Mouse (Mus musculus) limb, embryonic 13.5 days (tissue): Measurements from ENCODE around the gene Naa10. TPM values are rescaled to one million over a fixed set of nuclear protein-coding genes. Genes with fewer than 3 reads are reported as not detected.

Source experiments
- ATAC-seq: fragments of 200-750 bp; cut with Nextera tagmentation; 2 replicates; pipeline ENCODE4 v1.8.0; 2017; ENCODE audit warnings: low read depth, moderate number of reproducible peaks, moderate TSS enrichment; ENCODE audit not compliant: low FRiP score
- H3K27ac ChIP-seq: fragments of 300-500 bp; sonication (generic); 2 replicates; pipeline ENCODE4 v1.5.1; 2015; ENCODE audit warnings: inconsistent platforms, mild to moderate bottlenecking, moderate library complexity
- H3K27me3 ChIP-seq: fragments of 300-500 bp; sonication (generic); 2 replicates; pipeline ENCODE4 v1.6.1; 2015; ENCODE audit warnings: mild to moderate bottlenecking, inconsistent platforms
- H3K36me3 ChIP-seq: fragments of 300-500 bp; sonication (generic); 2 replicates; pipeline ENCODE4 v1.6.1; 2015; ENCODE audit warnings: inconsistent platforms, mild to moderate bottlenecking, moderate library complexity
- H3K4me1 ChIP-seq: fragments of 300-500 bp; sonication (generic); 2 replicates; pipeline ENCODE4 v1.6.1; 2015; ENCODE audit warnings: inconsistent platforms
- H3K4me2 ChIP-seq: fragments of 300-500 bp; sonication (generic); replicated peaks from 2 replicates; pipeline ENCODE4 v1.6.1; 2015; ENCODE audit warnings: inconsistent platforms, mild to moderate bottlenecking, moderate library complexity
- H3K4me3 ChIP-seq: fragments of 300-500 bp; sonication (generic); 2 replicates; pipeline ENCODE4 v1.5.1; 2015; ENCODE audit warnings: moderate library complexity, mild to moderate bottlenecking, inconsistent platforms
- H3K9ac ChIP-seq: fragments of 300-500 bp; sonication (generic); 2 replicates; pipeline ENCODE4 v1.6.1; 2015; ENCODE audit warnings: mild to moderate bottlenecking, inconsistent platforms
- H3K9me3 ChIP-seq: fragments of 300-500 bp; sonication (generic); 2 replicates; pipeline ENCODE4 v1.6.1; 2016; ENCODE audit warnings: inconsistent platforms
- WGBS: fragments of 180-500 bp; shearing (Covaris S2); methylation state at CpG from one replicate; pipeline ENCODE4 v1.1.7; 2015; 5-methylcytosine and 5-hydroxymethylcytosine counted together
- polyA plus RNA-seq: library from polyadenylated mRNA; unstranded; fragments of >200 nt; fragmentation: Nextera tagmentation; extraction: Ambion mirVana; gene quantifications from 2 replicates; pipeline ENCODE4 v1.2.1, GENCODE M21; 2015

Naa10 gene
- 138 and 139 TPM in 2 replicates for polyA plus RNA-seq

DNA sequence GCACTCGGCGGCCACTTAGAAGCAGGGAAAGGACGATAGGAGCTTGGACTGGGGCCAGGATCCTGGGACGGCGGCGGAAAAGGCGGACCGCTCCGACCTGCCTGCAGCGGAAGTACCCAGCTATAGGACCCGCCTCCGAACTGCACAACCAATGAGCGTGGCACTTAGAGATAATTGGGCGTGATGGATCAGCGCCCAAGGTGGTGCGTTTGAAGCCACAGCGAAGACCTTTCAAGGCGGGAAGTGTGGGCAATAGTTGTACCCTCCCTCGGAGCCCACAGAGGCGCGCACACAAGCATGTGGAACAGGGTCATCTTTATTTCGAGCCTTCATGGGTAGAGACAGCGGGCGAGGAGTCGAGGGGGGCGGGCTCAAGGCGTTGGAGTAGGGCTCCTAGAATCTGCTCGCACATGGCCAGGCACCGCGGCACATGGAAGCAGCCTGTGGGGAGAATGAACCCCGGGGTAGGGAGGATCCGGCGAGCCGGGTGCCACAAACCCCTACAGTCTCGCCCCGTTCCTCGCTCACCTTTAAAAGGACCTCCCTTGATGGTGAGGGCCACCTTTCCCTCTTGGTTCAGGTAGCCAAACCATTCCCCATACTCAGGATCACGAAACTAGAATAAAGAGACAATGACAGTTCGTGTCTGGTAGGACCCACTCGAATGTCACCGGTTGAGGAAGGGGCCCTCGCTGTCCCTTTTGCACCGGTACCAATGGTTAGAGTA is at the start of gene Naa10, which contains the start of gene Arhgap4:
Gene Naa10 (minus strand): TSS at position 122 of the 727 bp plus-strand sequence.
Gene Arhgap4 (minus strand): TSS at position 48 of the 727 bp plus-strand sequence.
- ATAC-seq: peak; percentile 96
- no peaks in the 10 kb centered on the region for H3K9me3 ChIP-seq
- H3K4me1 ChIP-seq: 0 out of 2 replicates have a peak, but pooled peaks cover 4% of the 10 kb centered on the region
- H3K4me3 ChIP-seq: peak within 1 kb of the TSS; percentile 57
- H3K9ac ChIP-seq: peak within 1 kb of the TSS; percentile 70
- H3K27me3 ChIP-seq: no peaks in the 10 kb centered on the region
- 12% methylated on average over 42 of the region's 43 CpGs for WGBS
- peak within 1 kb of the TSS; percentile 72 for H3K4me2 ChIP-seq
- peaks cover 19% of the 10 kb centered on the region for H3K36me3 ChIP-seq
- peak within 1 kb of the TSS; percentile 55; the same call in 1 of the 2 replicates for H3K27ac ChIP-seq

DNA sequence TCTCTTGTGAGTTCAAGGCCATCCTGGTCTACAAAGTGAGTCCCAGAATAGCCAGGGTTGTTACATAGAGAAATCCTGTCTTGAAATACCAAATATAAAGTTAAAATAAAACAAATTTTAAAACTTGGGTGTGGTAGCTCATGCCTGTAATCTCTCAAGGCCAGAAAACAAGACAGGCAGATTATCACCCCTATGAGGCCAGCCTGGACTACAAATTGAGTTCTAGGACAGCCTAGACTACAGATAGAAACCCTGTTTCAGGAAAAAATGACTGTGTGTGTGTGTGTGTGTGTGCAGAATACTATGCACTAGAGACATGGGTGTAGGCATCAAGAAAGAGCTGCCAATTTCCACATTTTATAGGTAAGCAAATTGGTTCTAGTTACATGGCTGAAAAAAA is 49.0 kb upstream of the Naa10 start:
- no peaks in the 10 kb centered on the region for H3K9me3 ChIP-seq
- H3K27me3 ChIP-seq: peaks cover 10% of the 10 kb centered on the region; the same call in 1 of the 2 replicates
- H3K27ac ChIP-seq: no peak overlapping the region
- H3K36me3 ChIP-seq: no peaks in the 10 kb centered on the region
- no peaks in the 10 kb centered on the region for H3K4me1 ChIP-seq
- H3K4me2 ChIP-seq: no peak overlapping the region
- no peak for ATAC-seq
- no peak overlapping the region for H3K4me3 ChIP-seq
- H3K9ac ChIP-seq: no peak overlapping the region

DNA sequence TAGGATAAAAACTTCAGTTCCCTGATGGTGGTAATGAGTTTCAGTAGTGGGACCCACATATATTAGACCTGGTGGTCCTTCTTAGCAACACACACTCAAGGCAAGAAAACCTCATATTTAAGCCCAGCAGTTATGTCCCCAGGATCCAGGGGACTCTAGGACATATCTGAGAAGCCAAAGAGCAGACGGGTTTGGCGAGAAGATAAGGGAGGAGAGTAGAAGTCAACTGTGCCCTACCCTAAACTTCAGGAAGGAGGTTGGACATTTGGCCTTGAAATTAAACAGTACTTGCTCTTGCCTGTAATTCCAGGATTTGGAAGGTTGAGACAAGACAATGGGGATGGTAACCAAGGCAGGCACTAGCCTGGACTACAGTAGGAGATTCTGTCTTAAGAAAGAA is 48.0 kb upstream of the Naa10 start:
- Histone ChIP-seq H3K4me3 (no peak overlapping the region), H3K27ac (no peak overlapping the region), H3K4me2 (no peak overlapping the region), H3K27me3 (peaks cover 10% of the 10 kb centered on the region; the same call in 1 of the 2 replicates), H3K9me3 (no peaks in the 10 kb centered on the region), H3K4me1 (no peaks in the 10 kb centered on the region), H3K36me3 (no peaks in the 10 kb centered on the region), H3K9ac (no peak overlapping the region)
- WGBS: 88% methylated on average over 2 of the region's 2 CpGs
- no peak for ATAC-seq

DNA sequence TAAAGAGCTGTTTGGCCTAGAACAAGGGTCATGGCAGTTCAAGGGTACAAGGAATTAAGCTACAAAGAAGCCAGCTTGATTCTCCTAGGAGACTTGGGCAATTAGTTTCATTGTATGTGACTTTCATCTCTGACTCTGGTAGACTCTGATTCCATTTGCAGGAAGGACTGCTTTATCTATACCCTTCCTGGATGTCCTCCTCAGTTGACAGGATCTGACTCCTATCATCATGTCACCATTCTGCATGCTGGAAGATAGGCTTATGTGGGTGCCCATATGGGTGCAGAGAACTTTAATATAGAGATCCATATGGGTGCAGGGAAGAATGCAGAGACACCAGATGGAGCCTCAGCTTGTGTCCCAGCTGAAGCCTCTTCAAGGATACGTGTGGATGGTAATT is 47.4 kb upstream of the Naa10 start:
- H3K4me3 ChIP-seq: no peak overlapping the region
- 71% methylated on average over 1 of the region's 1 CpGs for WGBS
- no peak overlapping the region for H3K27ac ChIP-seq
- H3K27me3 ChIP-seq: peaks cover 10% of the 10 kb centered on the region; the same call in 1 of the 2 replicates
- no peak overlapping the region for H3K4me2 ChIP-seq
- H3K4me1 ChIP-seq: peaks cover 4% of the 10 kb centered on the region
- no peaks in the 10 kb centered on the region for H3K9me3 ChIP-seq
- no peak for ATAC-seq
- H3K9ac ChIP-seq: no peak overlapping the region
- no peaks in the 10 kb centered on the region for H3K36me3 ChIP-seq

DNA sequence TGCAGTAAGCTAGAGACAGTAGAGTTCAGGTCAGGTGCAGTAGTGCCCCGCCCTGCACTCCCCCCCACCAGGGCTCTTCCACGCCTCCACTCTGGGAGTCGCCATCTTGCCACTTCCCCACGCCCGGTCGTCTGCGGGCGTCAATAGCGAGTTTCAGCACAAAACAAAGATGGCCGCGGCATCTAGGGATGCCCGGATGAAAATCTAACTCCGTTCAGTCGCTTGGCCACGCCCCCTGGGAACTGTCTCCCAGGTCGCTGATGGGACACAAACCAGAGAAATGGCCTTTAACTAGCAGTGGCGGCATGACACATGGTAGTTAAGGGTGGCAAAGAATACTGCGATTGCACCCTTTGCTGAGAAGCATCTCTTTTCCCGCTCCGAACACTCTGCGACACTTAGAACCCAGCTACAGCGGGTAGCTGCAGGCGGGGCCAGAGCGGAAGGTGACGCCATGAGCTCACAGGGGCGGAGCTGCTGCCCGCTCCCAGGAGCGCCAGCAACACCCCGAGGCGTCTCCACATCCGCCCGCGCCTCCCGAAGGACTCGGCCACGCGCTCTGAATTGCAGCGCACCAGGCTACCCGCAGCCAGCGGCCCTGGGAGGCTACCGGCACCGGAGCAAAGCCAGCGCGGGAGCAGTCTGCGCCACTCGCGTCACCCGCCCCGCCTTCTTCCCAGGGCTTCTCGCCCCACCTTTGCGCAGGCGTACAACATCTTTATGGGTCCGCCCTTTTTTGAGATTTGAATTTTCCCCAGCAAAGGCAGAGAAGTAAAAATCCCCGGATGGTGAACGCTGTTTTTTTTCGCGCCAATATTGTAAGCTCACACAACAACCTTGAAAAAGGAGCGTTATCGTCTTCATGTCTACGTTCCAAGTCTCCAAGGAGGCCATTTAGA is 45.7 kb upstream of the Naa10 start:
- H3K36me3 ChIP-seq: no peaks in the 10 kb centered on the region
- peak overlapping the region; percentile 77 for H3K4me2 ChIP-seq
- ATAC-seq: peak; percentile 90
- peaks cover 13% of the 10 kb centered on the region; the same call in 1 of the 2 replicates for H3K27me3 ChIP-seq
- H3K27ac ChIP-seq: peak overlapping the region; percentile 99
- peak overlapping the region; percentile 74 for H3K9ac ChIP-seq
- H3K4me3 ChIP-seq: peak overlapping the region; percentile 73
- no peaks in the 10 kb centered on the region for H3K9me3 ChIP-seq
- peaks cover 19% of the 10 kb centered on the region for H3K4me1 ChIP-seq
- WGBS: 12% methylated on average over 59 of the region's 60 CpGs

DNA sequence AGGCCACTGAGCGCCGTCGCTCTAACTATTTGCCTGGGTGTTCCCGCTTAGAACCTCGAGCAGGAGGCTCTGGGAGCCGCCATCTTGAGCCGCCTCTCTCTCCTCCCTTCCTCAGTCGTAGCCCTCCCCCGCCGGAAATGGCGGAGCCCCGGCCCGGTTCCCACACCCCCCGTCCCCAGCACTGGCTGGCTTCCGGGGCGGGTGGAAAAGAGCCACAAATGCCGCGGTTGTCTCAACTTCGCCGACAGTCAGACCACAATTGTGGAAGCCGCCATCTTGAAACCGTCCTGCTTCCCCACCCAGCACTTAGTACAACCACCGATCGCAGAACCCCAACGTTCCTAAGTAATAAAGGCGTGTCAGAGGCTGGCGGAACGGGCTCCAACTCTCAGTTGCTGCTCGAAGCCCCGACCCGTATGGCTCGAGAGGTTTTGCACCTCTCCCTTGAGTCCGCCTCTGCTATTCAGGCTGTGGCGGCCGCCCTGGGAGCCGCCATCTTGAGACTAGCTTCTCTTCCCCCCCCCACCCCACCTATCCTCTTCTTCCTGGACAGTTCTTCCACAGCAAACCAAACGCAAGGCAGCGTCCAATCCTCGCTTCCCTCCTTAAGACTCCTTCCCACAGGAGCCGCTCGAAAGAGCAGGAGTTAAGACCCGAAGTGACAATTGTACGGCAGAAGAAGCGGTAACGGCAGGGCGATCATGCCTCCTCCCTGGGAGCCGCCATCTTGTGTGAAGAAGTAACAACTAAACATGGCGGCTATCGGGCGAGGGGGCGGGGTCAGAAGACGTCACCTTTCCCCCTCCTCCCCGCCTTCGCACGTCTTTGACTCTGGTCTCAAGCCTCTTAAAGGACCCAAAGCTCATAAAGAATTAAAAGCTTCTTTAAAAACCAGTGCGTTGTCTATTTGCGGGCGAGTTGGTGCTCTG is 44.8 kb upstream of the Naa10 start, which contains the start of gene Hcfc1:
Gene Hcfc1 (minus strand): TSS at position 110 of the 929 bp plus-strand sequence.
- Histone ChIP-seq H3K9me3 (no peaks in the 10 kb centered on the region), H3K4me3 (peak within 1 kb of the TSS; percentile 73), H3K9ac (peak within 1 kb of the TSS; percentile 74), H3K27ac (peak within 1 kb of the TSS; percentile 99), H3K4me1 (peaks cover 19% of the 10 kb centered on the region), H3K36me3 (no peaks in the 10 kb centered on the region), H3K27me3 (peaks cover 13% of the 10 kb centered on the region; the same call in 1 of the 2 replicates), H3K4me2 (peak within 1 kb of the TSS; percentile 77)
- peak; percentile 81 for ATAC-seq
- WGBS: 15% methylated on average over 57 of the region's 58 CpGs

DNA sequence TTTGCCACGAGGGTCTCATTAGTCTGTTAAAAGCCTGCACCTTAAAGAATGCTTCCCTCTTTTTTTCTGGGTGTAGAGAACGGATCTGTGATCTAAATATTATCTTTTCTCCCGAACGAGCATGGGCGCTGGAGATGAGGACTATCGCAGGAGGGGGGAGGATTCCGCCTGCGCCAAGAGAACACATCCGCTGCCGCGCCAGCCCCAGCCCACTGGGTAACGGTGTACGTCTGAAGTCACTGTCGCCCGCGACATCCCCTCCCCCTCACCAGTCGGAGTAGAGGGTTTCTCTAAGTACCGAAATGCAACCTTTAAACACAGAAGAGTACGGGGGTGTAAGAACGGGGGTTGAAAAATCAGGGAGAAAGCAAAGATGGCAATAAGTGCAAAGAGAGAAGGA is 43.6 kb upstream of the Naa10 start:
- peak overlapping the region; percentile 77 for H3K4me2 ChIP-seq
- peak overlapping the region; percentile 73 for H3K4me3 ChIP-seq
- peaks cover 19% of the 10 kb centered on the region for H3K4me1 ChIP-seq
- peaks cover 5% of the 10 kb centered on the region; the same call in 1 of the 2 replicates for H3K36me3 ChIP-seq
- peak overlapping the region; percentile 74 for H3K9ac ChIP-seq
- no peaks in the 10 kb centered on the region for H3K9me3 ChIP-seq
- WGBS: 20% methylated on average over 20 of the region's 20 CpGs
- H3K27me3 ChIP-seq: peaks cover 13% of the 10 kb centered on the region; the same call in 1 of the 2 replicates
- H3K27ac ChIP-seq: peak overlapping the region; percentile 99; the same call in 1 of the 2 replicates
- ATAC-seq: no peak

DNA sequence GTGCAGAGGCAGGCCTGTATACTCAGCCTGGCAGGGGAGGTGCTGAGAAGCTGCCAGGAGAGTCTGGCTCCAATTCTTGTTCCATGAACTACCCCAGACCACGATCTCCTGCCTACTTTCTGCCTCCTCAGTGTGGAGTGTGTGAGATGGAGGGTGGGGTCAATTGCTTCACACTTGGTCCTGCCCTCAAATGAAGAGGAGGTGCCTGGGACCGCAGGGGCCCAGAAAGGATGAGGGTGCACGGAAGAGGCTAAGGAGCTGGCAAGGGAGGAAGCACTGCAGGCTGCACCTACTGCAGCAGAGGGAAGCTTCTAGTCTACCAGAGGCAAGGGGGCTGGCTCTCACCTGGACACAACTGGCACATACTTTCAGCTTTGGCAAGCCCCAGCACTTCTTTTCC is 42.6 kb upstream of the Naa10 start:
- Histone ChIP-seq H3K9ac (peak overlapping the region; percentile 74), H3K4me2 (peak overlapping the region; percentile 77), H3K9me3 (no peaks in the 10 kb centered on the region), H3K27me3 (peaks cover 13% of the 10 kb centered on the region; the same call in 1 of the 2 replicates), H3K36me3 (peaks cover 13% of the 10 kb centered on the region; the same call in 1 of the 2 replicates), H3K4me1 (peaks cover 19% of the 10 kb centered on the region), H3K27ac (no peak overlapping the region), H3K4me3 (peak overlapping the region; percentile 73)
- WGBS: 27% methylated on average over 3 of the region's 3 CpGs
- ATAC-seq: no peak

DNA sequence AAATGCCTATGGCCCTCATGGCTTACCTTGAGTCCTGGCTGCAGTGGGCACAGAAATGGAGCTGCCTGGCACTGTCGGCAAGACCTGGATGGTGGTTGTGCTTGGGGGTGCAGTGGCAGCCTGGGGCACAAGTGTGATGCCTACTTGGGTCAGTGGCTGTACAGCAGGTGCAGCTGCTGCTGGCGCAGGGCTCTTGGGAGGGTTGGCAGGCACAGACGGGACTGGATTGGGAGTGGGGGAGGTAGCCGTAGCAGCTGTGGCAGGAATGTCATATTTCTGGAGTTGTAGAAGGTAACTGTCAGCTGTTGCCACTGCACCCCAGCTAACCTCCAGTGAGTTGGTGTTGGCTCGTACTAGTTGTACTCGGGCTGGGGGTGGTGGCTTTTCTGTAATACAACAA is 33.2 kb upstream of the Naa10 start:
- no peak overlapping the region for H3K9ac ChIP-seq
- H3K4me3 ChIP-seq: no peak overlapping the region
- ATAC-seq: peak; percentile 24; the same call in 1 of the 2 replicates

DNA sequence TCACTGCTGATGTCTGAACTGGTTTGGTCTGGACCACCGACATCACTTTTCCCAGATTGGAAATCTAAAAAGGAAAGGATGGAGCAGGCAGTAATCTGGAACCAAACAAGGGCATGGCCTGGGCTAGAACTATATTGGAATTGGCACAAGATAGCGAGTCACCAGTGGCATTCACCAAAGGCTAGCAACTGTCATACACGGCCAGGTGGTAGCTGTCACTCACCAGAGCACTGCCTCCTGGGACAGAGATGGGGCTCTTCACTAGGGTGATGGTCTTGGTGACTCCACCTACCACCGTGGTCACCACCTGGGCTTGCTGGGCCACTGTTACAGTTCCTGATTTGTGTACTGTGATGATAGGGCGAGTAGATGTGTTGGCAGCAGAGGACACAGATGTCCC is 30.9 kb upstream of the Naa10 start:
- no peak overlapping the region for H3K4me2 ChIP-seq
- H3K4me1 ChIP-seq: no peaks in the 10 kb centered on the region
- WGBS: 87% methylated on average over 5 of the region's 5 CpGs
- H3K9ac ChIP-seq: no peak overlapping the region
- H3K4me3 ChIP-seq: no peak overlapping the region
- H3K27me3 ChIP-seq: no peaks in the 10 kb centered on the region
- no peak overlapping the region for H3K27ac ChIP-seq
- H3K9me3 ChIP-seq: no peaks in the 10 kb centered on the region
- no peak for ATAC-seq
- H3K36me3 ChIP-seq: peaks cover 91% of the 10 kb centered on the region

More for the DNA sequence above, 33.2 kb upstream of the Naa10 start:
- H3K9me3 ChIP-seq: no peaks in the 10 kb centered on the region
- no peak overlapping the region for H3K27ac ChIP-seq
- WGBS: 91% methylated on average over 6 of the region's 6 CpGs
- no peak overlapping the region for H3K4me2 ChIP-seq
- H3K4me1 ChIP-seq: no peaks in the 10 kb centered on the region
- H3K27me3 ChIP-seq: no peaks in the 10 kb centered on the region
- peaks cover 91% of the 10 kb centered on the region for H3K36me3 ChIP-seq

DNA sequence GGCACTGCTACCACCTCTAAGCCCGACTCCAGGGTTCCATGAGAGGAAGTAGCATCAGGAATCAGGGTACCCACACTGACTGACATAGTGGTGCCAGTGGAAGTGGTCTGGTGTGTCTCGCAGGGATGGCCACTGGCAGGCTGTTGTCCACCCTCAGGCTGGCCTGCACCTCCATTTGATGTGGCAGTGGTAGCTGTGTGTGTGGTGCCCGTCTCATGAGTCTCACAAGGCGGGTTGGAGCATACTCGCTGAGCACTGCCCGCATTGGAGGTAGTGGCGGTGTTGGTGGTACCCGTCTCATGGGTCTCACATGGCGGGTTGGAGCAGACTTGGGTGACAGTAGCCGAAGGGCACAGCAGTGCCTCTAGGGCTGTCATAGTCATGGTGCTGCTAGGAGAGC is 27.6 kb upstream of the Naa10 start:
- Histone ChIP-seq H3K27me3 (no peaks in the 10 kb centered on the region), H3K9me3 (no peaks in the 10 kb centered on the region), H3K36me3 (peaks cover 94% of the 10 kb centered on the region), H3K4me1 (no peaks in the 10 kb centered on the region), H3K9ac (no peak overlapping the region), H3K27ac (no peak overlapping the region), H3K4me2 (no peak overlapping the region), H3K4me3 (no peak overlapping the region)
- no peak for ATAC-seq
- 91% methylated on average over 10 of the region's 10 CpGs for WGBS
